Mouse (Mus musculus): ENCODE results near the gene Ranbp17. TPM values are rescaled to one million over a fixed set of nuclear protein-coding genes. Genes with fewer than 3 reads are reported as not detected.

Ranbp17 gene
- total RNA-seq, 1 experiment from 2014 or later, result not detected

DNA sequence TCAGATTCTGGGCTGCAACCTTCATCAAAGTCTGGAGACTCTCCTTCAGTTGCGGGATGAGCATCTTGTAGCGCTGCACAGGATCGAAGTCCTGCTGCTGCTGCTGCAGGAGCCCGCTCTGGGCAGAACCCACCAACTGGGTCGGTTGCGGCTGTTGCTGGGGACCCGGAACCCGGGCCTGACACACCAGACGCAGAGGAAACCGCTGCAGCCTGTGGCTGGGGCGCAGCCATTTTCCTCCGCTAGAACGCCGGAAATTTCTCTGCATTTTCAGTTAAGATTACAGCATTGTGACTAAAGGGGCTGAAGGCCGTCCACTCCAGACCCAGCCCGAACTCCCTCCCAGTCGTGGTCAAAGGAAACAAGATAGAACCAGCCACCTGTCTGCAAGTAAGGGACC is 85.3 kb downstream of the Ranbp17 start:
- ATAC-seq (ENCODE audit: extremely low read depth, insufficient number of reproducible peaks, low FRiP score, poor library complexity, severe bottlenecking), result peak; percentile 69

DNA sequence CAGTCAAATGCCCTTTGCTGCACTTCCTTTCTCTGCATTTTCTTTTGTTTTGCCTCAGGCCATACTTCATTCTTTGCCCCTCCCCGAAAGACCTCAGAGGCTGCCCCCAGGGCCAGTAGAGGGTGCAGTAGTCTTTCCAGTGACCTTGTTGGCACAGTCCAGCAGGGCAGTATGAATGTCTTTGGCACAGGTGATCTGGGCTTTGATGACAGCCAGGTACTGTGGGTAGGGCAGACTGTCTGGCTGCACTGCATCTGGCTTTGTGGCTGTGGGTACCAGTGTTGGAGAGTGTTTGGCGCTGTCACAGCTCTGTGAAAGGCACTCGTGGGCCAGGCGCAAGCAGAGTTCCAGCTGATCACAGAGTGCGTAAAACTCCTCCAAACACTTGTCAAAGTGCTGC is 85.8 kb downstream of the Ranbp17 start:
- peak; percentile 44; the same call in 1 of the 2 replicates for ATAC-seq (ENCODE audit: extremely low read depth, insufficient number of reproducible peaks, low FRiP score, poor library complexity, severe bottlenecking)

DNA sequence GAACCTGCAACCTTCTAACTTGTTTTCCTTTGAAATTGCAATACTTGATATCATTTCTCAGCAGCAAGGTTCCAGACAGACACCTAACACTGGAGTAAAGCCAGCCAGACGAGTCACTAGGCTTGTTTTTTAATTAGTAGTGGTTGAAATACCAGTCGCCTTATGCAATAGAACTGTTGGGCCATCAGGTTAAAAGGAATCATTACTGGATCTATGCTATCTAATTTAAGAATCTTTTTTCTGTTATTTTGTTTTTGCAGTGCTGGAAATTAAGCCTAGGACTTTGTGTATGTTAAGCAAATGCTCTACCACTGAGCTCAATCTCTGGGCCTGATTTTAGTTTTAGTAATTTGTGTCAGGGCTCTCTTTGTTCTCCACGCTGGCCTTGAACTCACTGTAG is 91.3 kb downstream of the Ranbp17 start:
- ATAC-seq (ENCODE audit: extremely low read depth, insufficient number of reproducible peaks, low FRiP score, poor library complexity, severe bottlenecking), result no peak

DNA sequence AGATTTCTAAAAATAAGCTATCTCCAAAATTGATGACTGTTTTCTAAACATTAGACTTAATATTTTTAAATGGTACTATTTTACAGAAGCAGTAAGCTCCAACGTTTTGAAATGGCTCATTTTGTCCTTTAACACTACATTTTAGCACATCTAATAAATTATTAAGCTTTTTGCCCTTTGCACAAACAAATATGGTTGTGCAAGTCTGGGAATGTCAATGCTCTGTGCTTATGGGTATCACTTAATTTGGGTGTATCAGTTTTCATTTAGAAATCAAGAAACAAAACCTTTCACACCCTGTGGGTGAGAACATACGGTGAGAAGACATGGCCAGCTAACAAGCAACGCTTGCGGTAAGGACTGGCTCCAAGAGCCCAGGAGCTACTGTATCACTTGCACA is 108.9 kb downstream of the Ranbp17 start:
- ATAC-seq (ENCODE audit: extremely low read depth, insufficient number of reproducible peaks, low FRiP score, poor library complexity, severe bottlenecking), result no peak

DNA sequence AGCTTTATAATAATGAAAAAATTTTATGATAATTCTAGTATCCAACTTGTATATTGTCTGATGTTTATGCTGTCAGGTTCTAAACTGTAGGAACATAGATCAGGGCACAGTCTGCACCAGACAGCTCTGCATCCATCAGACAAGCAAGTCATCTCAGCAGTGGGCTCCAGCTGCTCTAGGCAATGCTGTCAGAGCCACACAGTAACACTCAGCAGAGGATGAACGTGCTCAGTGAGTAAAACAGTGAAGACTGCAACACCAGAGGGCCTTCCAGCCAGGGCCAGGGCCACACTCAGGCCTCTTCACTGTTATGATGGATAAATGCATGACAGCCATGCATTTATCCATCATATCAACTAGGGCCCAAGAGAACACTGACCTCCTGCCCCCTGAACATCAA is 114.2 kb downstream of the Ranbp17 start:
- no peak for ATAC-seq (ENCODE audit: extremely low read depth, insufficient number of reproducible peaks, low FRiP score, poor library complexity, severe bottlenecking)

DNA sequence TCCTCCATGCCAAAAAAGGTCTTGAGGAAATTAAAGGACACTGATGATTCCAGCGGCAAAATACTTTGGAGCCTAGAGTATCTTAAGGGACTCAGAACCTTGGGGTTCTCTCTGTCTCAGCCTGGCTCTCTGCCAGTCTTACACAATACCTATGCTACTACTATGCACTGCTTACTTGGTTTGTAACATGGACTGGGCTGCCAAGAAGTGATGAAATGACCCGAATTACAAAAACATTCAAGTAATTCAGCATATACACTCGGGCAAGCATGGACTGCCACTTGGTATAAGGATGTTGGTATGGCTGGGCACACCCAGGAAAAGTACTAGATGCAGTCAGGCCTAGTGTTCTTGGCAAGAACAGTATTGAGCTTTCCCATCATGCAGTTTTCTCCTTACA is 114.8 kb downstream of the Ranbp17 start:
- no peak for ATAC-seq (ENCODE audit: extremely low read depth, insufficient number of reproducible peaks, low FRiP score, poor library complexity, severe bottlenecking)

DNA sequence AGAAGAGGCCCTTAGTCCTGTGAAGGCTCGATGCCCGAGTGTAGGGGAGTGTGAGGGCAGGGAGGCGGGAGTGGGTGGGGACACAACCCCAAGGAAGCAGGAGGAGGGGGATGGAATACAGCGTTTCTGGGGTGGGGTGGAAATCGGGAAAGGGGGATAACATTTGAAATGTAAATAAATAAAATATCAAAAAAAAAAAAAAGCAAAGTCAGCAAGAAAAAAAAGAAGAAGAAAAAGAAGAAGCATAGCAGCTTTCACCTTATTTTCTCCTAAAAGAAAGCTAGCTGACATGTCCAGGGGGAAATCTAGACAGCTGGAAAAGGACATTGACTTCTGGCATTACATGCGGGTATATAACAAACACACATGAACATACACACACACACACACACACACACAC is 117.3 kb downstream of the Ranbp17 start:
- ATAC-seq (ENCODE audit: extremely low read depth, insufficient number of reproducible peaks, low FRiP score, poor library complexity, severe bottlenecking), result no peak

DNA sequence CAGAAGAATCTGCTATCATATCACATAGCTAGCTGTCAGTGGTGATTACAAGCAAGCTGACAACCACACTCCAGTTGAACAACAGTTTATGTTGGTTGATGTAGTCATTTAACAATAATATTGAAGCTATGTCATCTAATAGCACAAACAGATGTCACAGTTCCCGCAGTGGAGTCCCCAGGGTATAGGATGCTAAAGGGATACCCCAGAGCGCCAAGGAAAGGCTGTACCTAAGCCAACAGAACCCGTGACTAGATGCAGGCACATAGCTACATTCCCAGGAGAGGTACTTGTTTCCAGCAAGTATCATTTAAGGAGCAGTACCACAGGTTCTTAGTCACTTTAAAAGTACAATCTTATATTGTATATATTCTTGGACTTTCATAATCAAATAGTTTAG is 119.5 kb downstream of the Ranbp17 start:
- ATAC-seq (ENCODE audit: extremely low read depth, insufficient number of reproducible peaks, low FRiP score, poor library complexity, severe bottlenecking), result no peak

DNA sequence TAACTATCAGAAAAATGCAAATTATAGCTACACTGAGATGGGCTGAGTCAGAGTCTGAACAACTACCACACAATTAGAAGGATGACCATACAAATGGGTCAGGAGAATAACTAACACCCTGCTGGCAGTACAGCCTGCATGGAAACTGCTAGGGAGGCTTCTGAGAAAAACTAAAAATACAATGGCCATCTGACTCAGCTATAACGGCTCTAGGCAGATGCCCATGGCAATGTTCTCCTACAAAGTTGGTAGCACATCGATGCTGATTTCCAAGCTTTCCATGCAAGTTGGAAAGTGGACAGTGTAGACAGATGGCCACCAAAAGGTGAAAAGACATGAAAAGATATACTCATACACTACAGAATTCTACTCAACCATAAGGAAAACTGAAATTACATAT is 124.9 kb downstream of the Ranbp17 start:
- no peak for ATAC-seq (ENCODE audit: extremely low read depth, insufficient number of reproducible peaks, low FRiP score, poor library complexity, severe bottlenecking)

DNA sequence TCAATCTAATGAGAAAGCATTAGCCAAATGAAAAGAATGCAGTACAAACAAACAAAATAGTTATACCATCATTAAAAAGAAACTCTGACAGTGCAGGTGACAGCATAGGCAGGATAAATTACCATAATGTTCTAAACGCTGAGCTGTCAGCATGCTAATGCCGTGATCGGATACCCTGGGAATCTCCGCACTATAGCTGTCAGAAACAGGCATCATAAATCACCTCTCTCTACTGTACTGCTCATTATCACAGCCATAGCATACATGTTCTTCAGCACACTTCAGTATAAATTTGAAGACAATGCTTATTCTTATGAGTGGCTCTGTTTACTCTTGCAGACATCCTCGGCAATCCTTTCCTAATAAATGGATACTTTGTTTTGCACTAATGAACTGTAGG is 151.7 kb downstream of the Ranbp17 start:
- no peak for ATAC-seq (ENCODE audit: extremely low read depth, insufficient number of reproducible peaks, low FRiP score, poor library complexity, severe bottlenecking)

DNA sequence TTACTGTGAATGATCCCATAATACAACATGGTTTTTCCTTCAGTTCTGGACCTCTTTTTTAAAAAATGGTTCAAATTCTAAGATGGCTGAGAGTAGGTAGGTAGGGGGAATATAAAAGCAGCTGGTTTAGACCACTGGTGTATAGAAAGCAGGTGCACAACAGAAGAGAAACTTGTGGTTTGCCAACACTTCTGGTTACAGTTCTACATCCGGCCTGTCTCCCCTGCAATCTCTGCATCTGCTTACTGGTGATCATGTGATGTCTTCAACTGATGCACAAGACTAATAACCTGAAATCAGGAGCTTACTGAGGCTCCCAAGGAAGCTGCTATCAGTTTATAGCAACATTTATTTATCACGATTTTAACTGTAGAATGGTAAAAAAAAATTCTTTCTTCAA is 164.3 kb downstream of the Ranbp17 start:
- no peak for ATAC-seq (ENCODE audit: extremely low read depth, insufficient number of reproducible peaks, low FRiP score, poor library complexity, severe bottlenecking)

DNA sequence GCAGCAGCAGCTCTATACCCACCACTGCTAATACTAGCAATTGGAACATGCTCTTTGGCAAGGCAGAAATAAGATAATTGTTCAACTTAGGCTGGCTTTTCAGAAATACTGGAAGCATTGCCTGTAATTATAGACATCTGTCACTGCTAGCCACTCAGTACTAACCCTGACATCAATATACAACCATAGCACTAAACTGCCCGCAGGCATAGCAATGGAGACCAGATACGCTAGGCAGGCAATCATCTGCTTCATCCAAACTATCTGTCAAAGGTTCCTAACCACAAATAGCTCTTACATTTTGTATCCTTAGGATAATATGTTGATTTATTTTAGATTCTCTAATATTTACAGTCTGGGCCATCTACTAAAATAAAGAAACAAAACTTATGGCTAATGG is 171.5 kb downstream of the Ranbp17 start:
- ATAC-seq (ENCODE audit: extremely low read depth, insufficient number of reproducible peaks, low FRiP score, poor library complexity, severe bottlenecking), result no peak

DNA sequence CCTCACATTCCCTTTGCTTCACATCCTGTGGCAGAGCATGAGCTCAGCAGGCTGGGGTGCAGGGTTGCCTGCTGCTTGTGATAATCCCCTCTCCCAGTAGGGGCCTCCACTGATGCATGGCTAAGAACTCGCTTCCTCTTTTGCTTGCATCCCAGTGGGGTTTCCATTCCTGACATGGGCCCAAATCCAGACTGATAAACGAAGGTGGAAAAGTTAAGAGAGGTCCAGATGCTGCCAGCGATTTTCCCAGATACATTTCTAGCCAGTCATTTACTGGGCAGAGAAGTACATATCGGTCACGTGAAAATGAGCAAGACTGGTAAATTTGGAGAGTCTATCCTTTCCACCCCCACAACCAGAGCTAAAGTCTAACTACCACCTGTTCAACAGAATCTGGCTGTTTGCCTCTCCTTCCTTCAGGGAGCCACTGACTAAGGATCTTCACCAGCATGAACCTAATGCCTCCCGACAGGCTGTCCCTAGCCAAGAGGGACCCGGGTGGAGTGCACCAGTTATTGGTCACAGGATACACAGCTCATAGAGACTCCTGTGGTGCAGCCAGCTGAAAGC is 176.9 kb downstream of the Ranbp17 start:
- no peak for ATAC-seq (ENCODE audit: extremely low read depth, insufficient number of reproducible peaks, low FRiP score, poor library complexity, severe bottlenecking)

DNA sequence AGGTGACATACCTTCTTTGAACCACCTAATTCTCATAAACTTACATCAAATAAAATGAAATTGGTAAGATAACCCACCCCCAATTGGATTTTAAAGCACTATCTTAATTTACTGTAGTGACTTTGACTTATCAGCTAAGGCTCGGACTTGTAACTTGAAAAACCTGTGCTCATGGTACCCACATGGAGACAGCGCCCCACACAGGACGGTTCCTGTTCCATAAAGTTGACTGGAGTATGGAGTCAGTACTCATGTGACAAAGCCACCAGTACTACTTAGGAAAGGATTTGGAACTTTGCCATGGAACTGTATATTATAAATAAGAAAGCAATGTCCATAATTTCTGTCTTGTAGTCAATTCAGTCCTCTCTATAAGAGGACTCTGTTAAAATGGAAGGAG is 177.9 kb downstream of the Ranbp17 start:
- no peak for ATAC-seq (ENCODE audit: extremely low read depth, insufficient number of reproducible peaks, low FRiP score, poor library complexity, severe bottlenecking)

DNA sequence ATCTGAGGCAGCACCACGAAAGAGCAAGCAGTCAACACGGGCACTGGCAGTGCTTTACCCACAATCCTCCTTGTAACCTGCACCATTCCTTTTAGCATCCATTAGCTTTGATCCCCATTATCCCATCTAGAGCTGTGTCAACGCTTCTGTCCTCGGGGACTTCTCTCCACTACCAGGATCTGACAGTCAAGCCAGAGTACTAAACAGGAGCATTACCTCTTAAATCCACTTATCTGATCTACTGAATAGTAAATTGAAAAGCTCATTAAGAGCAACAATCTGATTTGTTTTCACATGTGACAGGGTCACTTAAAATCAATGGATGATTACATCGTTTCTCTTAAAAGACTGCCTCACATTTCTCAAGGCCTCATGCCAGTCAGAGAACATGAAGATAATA is 181.4 kb downstream of the Ranbp17 start:
- ATAC-seq (ENCODE audit: extremely low read depth, insufficient number of reproducible peaks, low FRiP score, poor library complexity, severe bottlenecking), result no peak

DNA sequence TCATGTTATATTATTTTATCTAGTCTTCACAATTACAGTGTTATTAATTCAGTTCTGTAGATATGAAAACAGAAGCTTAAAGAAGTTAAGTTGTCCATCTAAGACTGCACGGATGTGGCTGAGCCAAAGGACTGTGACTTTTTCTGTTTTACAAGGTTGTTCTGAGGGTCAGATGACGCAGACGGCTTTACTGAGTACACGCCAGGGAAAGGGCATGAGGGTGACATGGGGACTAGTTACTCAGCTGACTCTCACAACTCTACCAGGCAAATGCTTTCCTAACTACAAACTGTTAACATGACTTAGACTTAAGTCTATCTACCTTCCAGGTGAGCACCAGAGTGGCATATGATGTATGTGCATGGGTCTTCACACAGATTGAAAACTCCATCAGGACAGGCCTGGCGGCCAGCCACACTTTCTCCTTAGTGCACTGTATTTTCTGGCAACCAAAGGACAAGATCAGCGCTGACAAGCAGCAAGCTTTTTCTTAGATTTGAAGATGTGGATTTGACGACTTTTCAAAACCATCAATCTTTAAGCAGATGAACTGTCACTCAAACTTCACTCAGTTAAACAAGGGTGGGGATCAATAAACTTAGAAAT is 194.4 kb downstream of the Ranbp17 start:
- ATAC-seq (ENCODE audit: extremely low read depth, insufficient number of reproducible peaks, low FRiP score, poor library complexity, severe bottlenecking), result no peak

DNA sequence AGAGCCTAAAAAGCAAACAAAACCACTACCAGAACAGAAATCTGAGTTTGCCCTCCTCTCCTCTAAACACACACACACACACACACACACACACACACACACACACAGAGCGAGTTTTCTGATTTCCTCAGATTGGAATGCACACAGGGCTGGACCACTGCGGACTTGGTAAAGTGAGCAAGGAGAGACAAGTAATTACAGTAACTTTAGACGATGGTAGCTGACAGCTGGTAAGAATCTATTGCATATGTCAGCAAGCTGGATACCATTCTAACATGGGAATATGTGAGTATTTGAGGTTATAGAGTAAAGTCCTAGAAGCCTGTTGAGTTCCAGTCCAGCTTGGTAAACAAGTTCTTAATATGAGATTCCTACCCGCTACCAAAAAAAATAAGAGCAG is 204.0 kb downstream of the Ranbp17 start:
- ATAC-seq (ENCODE audit: extremely low read depth, insufficient number of reproducible peaks, low FRiP score, poor library complexity, severe bottlenecking), result no peak

DNA sequence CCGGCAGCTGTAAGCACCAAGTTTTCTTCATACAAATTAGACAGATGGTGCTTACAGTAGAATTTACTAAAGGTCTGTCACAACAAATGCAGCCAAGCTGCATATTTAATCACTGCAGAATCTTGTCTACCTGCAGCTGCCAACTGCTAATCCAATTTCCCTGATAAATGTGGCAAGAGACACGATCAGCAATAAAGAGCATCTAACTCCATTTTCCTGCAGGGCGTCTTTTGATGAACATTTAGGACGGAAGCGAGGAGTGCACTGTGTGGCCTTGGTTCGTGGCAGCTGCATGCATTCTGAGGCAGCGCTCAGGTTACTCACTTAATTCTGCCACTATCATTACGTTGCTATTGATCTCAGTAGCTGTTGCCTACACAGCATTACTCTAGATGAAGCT is 212.7 kb downstream of the Ranbp17 start:
- ATAC-seq (ENCODE audit: extremely low read depth, insufficient number of reproducible peaks, low FRiP score, poor library complexity, severe bottlenecking), result no peak

DNA sequence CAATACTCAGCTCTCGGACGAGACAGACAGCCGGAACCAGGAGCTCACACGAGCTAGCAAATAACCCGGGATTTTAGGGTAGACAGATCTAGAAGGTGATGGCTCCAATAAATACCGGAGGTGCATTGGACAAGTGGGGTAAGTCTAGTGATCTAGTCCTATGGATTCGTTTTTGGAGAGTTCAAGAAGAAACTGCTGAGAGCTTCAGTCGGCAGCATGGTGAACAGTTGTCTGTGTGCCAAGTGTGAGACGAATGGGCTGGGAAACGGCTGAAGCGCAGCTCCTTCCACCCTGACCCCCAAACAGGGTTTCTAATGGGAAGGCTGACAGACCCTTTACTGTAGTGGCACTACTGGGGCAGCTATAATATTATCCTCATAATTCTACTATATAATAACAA is 214.2 kb downstream of the Ranbp17 start:
- ATAC-seq (ENCODE audit: extremely low read depth, insufficient number of reproducible peaks, low FRiP score, poor library complexity, severe bottlenecking), result no peak

DNA sequence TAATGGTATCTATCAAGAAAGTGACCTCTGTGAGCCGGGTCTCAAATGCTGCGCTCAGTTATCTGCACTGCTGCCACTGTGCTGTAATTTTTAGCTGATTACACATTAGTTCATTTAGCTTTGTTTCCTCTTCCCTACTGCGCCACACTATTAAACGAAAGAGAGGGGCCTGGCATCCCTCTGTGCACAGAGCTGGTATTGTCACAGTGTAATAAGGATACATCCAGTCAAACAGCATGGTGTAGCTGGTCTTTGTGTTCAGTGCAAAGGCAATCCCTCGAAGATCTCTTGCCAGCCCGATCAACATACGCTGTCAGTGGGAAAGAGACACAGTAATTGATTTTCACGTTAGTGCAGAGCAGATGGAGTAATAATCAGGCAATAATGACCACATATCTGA is 216.4 kb downstream of the Ranbp17 start:
- no peak for ATAC-seq (ENCODE audit: extremely low read depth, insufficient number of reproducible peaks, low FRiP score, poor library complexity, severe bottlenecking)

DNA sequence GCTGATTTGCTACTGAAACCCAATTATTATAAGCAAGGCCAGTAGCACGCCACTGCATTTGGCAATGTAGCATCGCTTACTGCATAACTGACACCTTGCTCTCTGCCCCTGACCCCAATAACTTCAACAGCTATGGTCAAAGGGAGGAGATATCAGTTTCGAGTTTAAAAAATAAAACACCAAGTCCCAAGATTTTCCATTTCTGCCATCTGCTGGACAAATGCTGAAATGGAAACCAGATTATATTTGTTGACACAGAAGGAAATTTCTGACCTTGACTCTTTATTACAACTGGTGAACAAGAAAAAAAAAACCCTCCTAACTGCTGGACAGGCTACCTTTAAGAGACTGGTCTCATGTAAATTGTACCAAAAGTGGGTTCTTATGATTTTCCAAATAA is 218.1 kb downstream of the Ranbp17 start:
- no peak for ATAC-seq (ENCODE audit: extremely low read depth, insufficient number of reproducible peaks, low FRiP score, poor library complexity, severe bottlenecking)

Data from neutrophil, adult 5-6 weeks (primary cell).